Mouse (Mus musculus) regulatory T cell (primary cell): Measurements from ENCODE around the gene Slc22a23.

Source experiments
- in situ Hi-C: fragments of 300-600 bp; cut with MboI, MseI; formaldehyde crosslinking; loops from one replicate; pipeline ENCODE4 v1.15.1; 2025; ENCODE audit warnings: high pct_unique_total_duplicates

Gene Slc22a23

GRCm38 (mm10) chr13:34270886-34271602, 73.9 kb downstream of the Slc22a23 start:
- in situ Hi-C loops: loop anchor here (5.0 kb wide), 1 partner anchor 81 kb away; no protein-coding TSS in a partner anchor

GRCm38 (mm10) chr13:34269376-34269991, 75.5 kb downstream of the Slc22a23 start:
- in situ Hi-C loops: no loop called here

- in situ Hi-C loops: no loop called here
Observed at GRCm38 (mm10) chr13:34266942-34267660, 77.9 kb downstream of the Slc22a23 start.

GRCm38 (mm10) chr13:34266067-34266466, 78.9 kb downstream of the Slc22a23 start:
- in situ Hi-C loops: no loop called here

GRCm38 (mm10) chr13:34265576-34265975, 79.4 kb downstream of the Slc22a23 start:
- in situ Hi-C loops: no loop called here

- in situ Hi-C loops: no loop called here
Observed at GRCm38 (mm10) chr13:34265022-34265565, 79.9 kb downstream of the Slc22a23 start.

- in situ Hi-C loops: no loop called here
Observed at GRCm38 (mm10) chr13:34264508-34264907, 80.5 kb downstream of the Slc22a23 start.

- in situ Hi-C loops: no loop called here
Observed at GRCm38 (mm10) chr13:34258765-34259164, 86.2 kb downstream of the Slc22a23 start.

GRCm38 (mm10) chr13:34257177-34257576, 87.8 kb downstream of the Slc22a23 start:
- in situ Hi-C loops: no loop called here

GRCm38 (mm10) chr13:34256676-34257075, 88.3 kb downstream of the Slc22a23 start:
- in situ Hi-C loops: no loop called here

GRCm38 (mm10) chr13:34255297-34255696, 89.7 kb downstream of the Slc22a23 start:
- in situ Hi-C loops: no loop called here

GRCm38 (mm10) chr13:34254691-34255090, 90.3 kb downstream of the Slc22a23 start:
- in situ Hi-C loops: no loop called here

GRCm38 (mm10) chr13:34253736-34254135, 91.2 kb downstream of the Slc22a23 start:
- in situ Hi-C loops: no loop called here

- in situ Hi-C loops: no loop called here
Observed at GRCm38 (mm10) chr13:34248941-34249920, 95.8 kb downstream of the Slc22a23 start.

- in situ Hi-C loops: no loop called here
Observed at GRCm38 (mm10) chr13:34248107-34248506, 96.9 kb downstream of the Slc22a23 start.

GRCm38 (mm10) chr13:34246821-34247220, 98.2 kb downstream of the Slc22a23 start:
- in situ Hi-C loops: no loop called here

GRCm38 (mm10) chr13:34245216-34245615, 99.8 kb downstream of the Slc22a23 start:
- in situ Hi-C loops: no loop called here

- in situ Hi-C loops: no loop called here
Observed at GRCm38 (mm10) chr13:34244186-34244585, 100.8 kb downstream of the Slc22a23 start.

GRCm38 (mm10) chr13:34242211-34242610, 102.8 kb downstream of the Slc22a23 start:
- in situ Hi-C loops: no loop called here

- in situ Hi-C loops: no loop called here
Observed at GRCm38 (mm10) chr13:34240087-34240428, 104.9 kb downstream of the Slc22a23 start.
